Mouse (Mus musculus): ENCODE measurements around the gene Exo1.
A peak's percentile ranks its signal among the peaks of the same experiment; 100 is the strongest.

Gene Exo1

DNA sequence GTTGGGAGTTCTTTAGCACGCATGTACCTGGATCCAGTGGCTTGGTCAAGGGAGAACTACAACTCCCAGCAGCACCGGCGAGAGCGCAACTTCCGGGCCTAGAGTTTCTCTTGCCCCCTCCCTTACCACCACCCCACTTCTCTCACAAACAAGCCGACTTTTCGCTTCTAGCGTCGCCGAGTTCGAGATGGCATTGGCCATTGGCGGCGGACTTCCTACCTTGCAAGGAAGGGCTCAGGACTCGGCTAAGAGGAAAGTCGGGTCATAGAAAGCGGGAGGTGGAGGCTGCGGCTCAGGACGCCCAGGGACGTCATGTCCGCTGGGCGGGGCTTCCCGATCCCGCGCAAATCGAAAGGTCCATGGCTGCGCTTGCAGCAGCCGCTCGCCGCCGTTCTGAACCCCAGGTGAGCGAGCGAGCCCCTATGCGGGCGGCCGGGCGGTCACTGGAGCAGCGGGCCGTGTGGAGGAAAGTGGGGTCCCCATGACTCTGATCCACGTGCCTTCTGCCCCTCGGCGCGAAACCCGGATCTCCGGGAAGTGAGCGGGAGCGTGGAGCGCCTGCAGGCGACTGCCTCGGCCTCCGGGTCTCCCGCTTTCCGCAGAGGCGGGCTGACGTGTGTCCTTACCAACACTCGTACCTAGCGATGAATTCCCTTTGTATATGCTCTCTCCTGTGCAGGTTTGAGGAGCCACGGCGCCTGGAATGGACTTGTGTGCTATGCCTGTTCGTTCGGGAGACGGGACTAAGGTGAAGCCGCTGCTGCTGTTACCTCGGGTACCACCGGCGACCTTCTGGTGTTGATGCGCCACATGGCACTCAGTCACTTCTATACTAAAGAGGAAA, at the start of gene Exo1:
TSS of gene Exo1 (plus strand) at position 129 of the 844 bp plus-strand sequence.
- DNase-seq, result peak; percentile 88 to 89

DNA sequence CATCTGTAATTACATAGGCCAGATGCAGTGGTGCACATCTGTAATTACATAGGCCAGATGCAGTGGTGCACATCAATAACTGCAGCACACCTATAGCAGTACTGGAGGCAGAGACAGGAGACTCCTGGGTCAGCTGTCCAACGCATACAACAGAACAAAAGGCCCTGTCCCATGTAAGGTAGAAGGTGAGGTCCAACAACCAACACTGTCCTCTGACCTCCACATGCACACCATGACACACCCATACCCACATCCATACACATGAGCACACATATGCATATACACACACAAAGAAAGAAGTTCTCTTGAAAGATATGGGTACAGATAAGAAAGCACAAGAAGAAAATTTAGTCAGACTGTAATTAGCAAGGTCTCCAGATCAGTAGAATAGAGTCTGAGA, 24.9 kb upstream of the Exo1 start:
- no peak for DNase-seq

DNA sequence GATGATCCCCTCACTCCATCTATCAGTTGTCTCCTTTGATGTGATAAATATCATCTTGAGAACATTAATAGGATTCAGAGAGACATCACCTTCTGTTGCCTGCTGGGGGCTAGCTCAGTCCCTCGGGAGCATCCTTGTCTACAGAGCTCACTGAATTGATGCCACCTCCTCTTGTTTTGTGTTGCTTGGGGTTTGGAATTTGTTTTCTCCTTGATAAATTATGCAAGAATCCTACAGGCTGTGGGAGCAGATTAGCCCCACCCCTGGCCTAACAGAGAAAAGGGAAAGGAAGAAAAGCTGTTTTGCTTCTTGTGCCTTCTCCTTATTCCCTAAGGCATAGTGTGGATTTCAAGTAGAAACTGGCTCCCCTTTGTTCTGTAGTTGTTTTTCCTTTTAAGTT, 13.3 kb upstream of the Exo1 start:
- DNase-seq, result no peak

- DNase-seq, result peak in 1 of 2 experiments; percentile 6
Observed at GRCm38 (mm10) chr1:175867558-175867957, 12.8 kb upstream of the Exo1 start.

- DNase-seq, result no peak
Observed at GRCm38 (mm10) chr1:175870716-175871115, 9.7 kb upstream of the Exo1 start.

GRCm38 (mm10) chr1:175872028-175872816, 8.2 kb upstream of the Exo1 start:
- DNase-seq, result peak in 1 of 2 experiments; percentile 35

DNA sequence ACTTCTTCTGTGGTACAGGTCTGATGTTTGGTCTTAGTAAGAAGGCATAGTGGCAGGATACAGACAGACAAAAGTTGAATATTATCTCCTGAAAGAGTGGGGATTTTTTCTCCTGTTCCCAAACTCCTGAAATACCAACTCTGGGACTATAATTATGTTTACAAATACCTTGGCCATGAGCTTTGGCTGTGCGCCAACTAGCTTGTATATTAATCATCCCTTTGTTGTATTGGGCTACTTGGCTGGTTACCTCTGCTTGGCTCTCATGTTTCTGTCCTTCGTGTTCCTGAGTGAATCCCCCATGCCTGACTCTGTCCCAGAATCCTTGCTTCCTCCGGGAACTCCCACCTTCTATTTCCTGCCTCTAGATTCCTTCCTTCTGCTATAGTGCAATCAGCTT, 3.0 kb downstream of the Exo1 start:
- DNase-seq, result no peak

DNA sequence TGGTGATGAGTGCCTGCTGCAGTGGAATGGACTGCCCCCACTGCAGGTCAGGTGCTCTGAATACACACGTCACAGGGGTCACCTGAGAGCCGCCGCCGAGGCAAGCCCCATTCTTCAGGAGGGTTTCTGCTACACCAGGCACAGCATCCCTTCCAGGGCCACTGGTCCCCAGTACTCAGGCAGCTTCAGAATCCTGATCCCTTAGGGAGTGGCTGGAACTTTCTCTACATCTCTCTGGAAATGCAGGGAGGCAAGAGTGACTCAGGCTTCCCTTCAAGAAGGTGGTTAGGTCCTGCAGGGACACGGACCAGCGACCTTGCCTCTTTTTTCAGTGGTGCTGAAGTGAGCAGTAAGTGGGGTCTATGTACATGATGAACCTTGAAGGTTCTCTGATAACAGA, 12.9 kb downstream of the Exo1 start:
- DNase-seq, result no peak

DNA sequence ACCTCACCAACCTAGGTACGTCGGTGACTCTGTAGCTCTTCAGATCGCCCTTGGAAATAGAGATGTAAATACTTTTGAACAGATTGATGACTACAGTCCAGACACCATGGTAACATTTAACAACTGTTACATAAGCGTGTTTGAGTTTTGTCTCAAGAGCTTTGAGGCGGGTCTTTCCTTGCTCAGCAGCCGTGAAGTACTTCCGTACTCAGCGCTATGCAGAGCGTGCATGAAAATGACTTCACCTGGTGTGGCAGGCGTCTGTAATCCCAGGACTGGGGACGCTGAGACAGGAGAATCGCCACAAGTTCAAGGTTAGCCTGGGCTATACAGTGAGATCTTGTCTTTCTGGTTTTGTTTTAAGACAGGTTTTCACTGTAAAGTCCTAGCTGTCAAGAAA, 13.3 kb downstream of the Exo1 start:
- DNase-seq, result peak; percentile 6 to 29

DNA sequence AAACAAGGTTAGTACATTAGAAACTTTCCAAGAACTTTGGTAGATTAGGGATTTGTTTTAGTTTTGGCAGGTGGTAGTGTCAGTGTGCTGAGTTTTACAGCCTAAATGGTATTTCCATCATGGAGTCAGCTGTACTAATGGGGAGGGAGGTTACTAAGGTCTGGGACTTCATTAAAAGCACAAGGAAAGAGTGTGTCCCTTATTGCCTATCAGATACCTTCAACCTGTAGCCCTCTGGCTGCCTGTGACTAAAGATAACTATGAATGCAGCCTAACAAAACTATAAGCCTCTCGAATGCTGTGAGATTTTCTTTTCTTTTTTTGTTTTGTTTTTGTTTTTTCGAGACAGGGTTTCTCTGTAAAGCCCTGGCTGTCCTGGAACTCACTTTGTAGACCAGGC, 30.8 kb downstream of the Exo1 start:
- no peak for DNase-seq

- DNase-seq, result no peak
Observed at GRCm38 (mm10) chr1:175912038-175912437, 31.7 kb downstream of the Exo1 start.

- no peak for DNase-seq
Observed at GRCm38 (mm10) chr1:175913728-175914303, 33.4 kb downstream of the Exo1 start.

DNA sequence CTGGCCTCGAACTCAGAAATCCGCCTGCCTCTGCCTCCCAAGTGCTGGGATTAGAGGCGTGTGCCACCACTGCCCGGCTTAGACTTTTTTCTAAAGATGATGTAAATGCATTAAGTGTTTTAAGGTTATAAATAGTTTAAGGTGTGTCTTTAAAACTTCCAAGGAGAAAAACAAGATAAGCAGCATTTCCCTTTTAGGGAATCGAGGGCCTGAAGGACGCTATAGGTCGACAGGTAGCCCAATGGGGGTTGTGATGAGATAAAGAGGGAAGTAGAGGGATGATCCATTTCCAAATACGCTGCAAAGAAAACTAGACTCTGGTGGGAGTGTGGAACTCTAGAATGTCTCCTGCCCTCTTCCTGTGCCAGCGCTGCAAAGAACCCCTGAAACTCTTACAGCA, 39.6 kb downstream of the Exo1 start, which contains the start of gene Gm38100:
TSS of gene Gm38100 (plus strand) at position 301 of the 400 bp plus-strand sequence.
- DNase-seq, result no peak

GRCm38 (mm10) chr1:175921091-175921490, 40.7 kb downstream of the Exo1 start:
- no peak for DNase-seq

GRCm38 (mm10) chr1:175923848-175924787, 43.7 kb downstream of the Exo1 start:
- peak; percentile 38 to 77 for DNase-seq

GRCm38 (mm10) chr1:175931391-175931790, 51.0 kb downstream of the Exo1 start:
- DNase-seq, result no peak

DNA sequence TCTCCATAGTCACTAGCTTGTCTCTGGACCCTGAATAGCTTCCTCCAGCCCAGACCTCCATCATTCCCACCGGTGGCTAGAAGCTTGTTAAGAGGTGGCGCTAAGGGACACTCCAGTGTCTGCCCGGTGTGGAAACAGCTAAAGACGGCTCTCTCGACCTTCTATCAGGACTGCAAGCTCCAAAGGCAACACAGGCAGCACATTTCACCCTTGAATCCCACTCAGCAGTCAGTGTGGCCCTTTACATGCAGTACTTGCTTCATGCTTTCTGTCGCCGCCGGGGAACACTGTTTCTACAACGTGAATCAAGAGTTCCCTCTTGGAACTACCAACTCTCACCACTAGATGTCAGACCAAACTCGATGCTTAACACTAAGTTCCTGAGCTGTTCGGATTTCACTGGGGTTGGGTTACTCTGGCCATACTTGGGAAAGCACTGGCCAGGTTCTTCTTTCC, 55.9 kb downstream of the Exo1 start:
- DNase-seq, result peak in 1 of 2 experiments; percentile 63

DNA sequence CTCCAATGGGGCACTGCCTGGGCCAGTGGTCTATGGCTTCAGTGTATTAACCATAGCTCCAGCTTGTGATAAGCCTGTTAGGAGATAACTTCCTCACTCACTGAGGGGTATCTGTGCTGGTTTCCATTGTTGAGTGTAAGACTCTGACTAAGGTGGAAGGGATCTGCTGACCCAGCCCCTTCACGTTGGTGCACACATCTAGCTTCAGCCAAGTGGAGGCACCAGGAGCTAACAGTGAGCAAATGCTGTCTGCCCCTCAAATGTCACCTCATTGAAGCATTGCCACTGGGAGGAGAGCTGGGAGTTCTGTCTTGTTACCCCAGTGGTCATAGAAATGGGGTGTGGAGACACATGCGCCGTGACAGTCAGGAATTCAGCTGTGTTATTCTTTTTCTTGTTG, 58.4 kb downstream of the Exo1 start:
- DNase-seq, result no peak

DNA sequence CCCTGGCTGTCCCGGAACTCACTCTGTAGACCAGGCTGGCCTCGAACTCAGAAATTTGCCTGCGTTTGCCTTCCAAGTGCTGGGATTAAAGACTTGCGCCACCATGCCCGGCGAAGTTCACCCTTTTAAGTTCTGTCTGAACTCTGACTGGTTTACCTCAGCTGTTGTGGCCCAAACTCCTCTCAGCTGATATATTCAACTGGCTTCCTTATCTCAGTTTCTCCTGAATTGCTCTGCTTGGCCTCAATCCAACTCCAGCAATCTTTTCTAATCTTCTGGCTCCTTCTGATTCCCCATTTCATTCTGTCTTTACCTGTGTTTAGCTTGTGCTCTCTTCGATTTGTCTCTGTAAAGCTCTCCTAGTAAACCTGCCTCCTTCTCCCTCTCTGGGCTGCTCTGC, 62.8 kb downstream of the Exo1 start:
- no peak for DNase-seq

DNA sequence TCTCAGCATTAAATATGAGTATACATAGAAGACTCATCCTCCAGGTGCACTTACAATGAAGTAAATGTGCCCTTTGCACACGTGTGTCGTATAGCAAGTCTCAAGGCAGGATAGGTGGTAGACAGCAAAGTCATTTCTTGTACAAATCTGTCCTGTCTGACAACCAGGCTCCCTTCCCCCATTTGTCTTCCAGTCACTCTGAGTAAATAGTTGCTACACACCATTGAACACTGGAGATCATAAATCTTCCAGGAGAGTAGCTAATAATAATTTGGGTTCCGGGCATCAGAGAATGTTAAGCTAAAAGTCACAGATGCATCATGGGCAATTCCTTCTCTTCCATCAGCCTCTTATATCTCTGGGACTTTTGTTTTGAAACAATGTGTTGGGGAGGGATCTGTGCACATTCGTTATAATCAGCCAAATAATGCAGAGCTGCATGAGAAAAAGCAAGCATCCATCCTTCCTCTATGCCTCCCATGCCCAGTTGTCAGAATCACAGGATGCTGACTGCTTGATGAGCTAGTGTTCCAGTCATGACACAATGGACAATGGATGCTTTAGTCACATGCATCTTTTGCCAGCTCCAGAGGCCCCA, 66.4 kb downstream of the Exo1 start:
- DNase-seq, result no peak

DNA sequence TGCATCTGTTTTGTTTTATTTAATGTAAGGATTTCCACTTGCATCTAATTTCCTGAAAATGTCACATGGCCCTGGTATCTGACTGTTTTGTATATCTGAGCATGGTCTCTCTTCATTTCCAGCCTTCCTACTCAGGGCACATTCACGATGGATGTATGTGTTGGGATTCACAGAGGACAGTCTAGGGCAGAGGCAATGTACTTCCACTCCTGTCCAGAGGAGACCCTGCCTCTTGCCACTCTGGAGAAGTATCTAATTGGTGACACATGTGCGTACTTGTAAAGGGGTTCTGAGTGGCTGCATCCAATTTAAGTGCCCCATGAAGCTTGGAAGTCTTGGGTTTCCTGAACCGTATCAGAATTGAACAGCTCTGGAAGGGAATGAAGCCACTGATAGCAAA, 70.0 kb downstream of the Exo1 start:
- no peak for DNase-seq

- no peak for DNase-seq
Observed at GRCm38 (mm10) chr1:175950851-175951250, 70.5 kb downstream of the Exo1 start.

Measured in lung, postnatal 4 days (tissue).